Mouse (Mus musculus) CD4-positive helper T cell, adult 2 months (primary cell): Measurements from ENCODE around the gene 1700029P11Rik.

Source experiments
- DNase-seq: peaks from one replicate; pipeline ENCODE4 v3.0.0-alpha.2; 2012; ENCODE audit warnings: low read depth, missing footprints, low spot score

Gene 1700029P11Rik

GRCm38 (mm10) chr15:82014745-82015391, 34.5 kb downstream of the 1700029P11Rik start:
- peak; percentile 36 for DNase-seq

GRCm38 (mm10) chr15:82015392-82016100, 35.2 kb downstream of the 1700029P11Rik start:
- no peak for DNase-seq

GRCm38 (mm10) chr15:82016101-82016808, 35.9 kb downstream of the 1700029P11Rik start:
- DNase-seq: peak; percentile 98

- DNase-seq: no peak
These were observed 36.5 kb downstream of the 1700029P11Rik start for GRCm38 (mm10) chr15:82016830-82017229.

GRCm38 (mm10) chr15:82017461-82017860, 37.1 kb downstream of the 1700029P11Rik start:
- no peak for DNase-seq

- DNase-seq: no peak
These were observed 38.9 kb downstream of the 1700029P11Rik start for GRCm38 (mm10) chr15:82019288-82019687.

GRCm38 (mm10) chr15:82022535-82023088, 42.3 kb downstream of the 1700029P11Rik start:
- no peak for DNase-seq

GRCm38 (mm10) chr15:82023965-82024635, 43.8 kb downstream of the 1700029P11Rik start:
- DNase-seq: no peak

GRCm38 (mm10) chr15:82027276-82027675, 46.9 kb downstream of the 1700029P11Rik start:
- no peak for DNase-seq

- no peak for DNase-seq
These were observed 47.4 kb downstream of the 1700029P11Rik start for GRCm38 (mm10) chr15:82027726-82028125.
